Mouse (Mus musculus) kidney, postnatal 25 days (tissue): ENCODE data around the gene Rab19.
"Not testable (repeated sequence)": the region's sequence is repeated elsewhere in the genome, so short reads cannot be mapped to it uniquely, and the experiment has no call there.

Source experiments
- DNase-seq, 2 experiments: peaks; one replicate each; pipeline ENCODE4 v3.0.0; 2021; ENCODE audit warnings: mixed read lengths in 2 of 2

The Rab19 gene

DNA sequence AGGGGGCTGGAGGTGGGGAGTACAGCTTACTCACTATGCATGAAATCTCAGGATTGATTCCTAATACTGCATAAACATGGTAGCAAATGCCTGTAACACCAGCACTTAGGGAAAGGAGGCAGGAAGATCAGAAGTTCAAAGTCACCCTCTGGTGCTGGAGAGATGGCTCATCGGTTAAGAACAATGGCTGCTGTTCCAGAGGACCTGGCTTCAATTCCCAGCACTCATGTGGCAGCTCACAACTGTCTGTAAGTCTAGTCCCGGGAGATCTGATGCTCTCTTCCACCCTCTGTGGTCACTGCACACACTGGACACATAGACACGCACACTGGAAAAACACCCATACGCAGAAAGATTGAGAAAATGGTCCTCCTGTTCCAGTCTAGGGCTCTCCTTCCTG lies 52.2 kb downstream of the Rab19 start:
- DNase-seq = no peak

DNA sequence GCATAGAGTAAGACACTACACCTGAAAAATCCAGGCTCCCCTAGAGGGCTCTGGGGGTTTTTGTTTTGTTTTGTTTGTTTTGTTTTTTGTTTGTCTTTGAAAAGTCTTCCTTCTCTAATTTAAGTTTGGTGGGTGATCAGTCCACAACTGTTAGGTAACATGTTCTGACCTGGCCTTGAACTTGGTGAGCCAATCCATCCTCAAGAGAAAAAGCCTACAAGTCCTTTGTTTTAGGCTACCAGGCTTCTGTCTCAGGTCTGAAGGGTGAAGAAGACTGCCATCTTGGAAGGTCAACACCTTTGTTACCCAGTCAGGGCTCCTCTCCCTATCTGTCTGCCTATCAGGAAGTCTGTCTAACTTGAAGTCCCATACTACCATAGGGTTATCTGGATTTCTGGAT lies 52.7 kb downstream of the Rab19 start:
- DNase-seq = no peak

DNA sequence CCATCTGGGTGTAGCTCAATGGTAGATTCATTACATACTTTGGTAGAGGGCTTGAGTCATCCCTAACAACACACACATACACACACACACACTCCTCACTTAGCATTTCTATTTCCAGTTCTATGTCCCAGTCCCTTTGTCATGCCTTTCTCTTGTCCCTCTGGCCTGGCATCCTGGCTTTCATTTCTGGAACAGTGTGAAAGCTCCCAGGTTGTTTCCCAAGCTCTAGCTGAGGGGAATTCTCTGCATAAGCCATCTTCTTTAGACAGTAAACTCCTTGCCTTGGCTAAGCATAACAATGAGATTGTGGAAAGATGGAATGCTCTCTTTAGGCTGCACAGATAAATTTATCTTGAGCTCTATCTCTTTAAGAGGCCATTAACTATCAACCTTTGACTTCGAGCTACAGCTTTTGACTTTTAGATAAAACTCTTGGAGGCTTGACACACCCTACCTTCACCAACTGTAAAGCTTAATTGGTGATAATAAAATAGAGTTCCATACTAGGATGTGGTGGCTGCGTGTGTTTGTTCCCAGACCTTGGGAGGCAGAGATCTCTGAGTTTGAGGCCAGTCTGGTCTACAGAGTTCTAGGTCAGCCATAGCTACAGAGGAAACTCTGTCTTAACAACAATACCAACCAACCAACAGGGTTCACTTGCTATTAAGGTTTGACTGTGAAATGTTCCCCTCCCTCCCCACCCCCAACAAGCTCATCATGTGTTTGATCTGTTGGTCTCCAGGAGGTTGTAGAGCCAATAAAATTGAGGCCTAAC lies 53.3 kb downstream of the Rab19 start:
- DNase-seq = no peak

DNA sequence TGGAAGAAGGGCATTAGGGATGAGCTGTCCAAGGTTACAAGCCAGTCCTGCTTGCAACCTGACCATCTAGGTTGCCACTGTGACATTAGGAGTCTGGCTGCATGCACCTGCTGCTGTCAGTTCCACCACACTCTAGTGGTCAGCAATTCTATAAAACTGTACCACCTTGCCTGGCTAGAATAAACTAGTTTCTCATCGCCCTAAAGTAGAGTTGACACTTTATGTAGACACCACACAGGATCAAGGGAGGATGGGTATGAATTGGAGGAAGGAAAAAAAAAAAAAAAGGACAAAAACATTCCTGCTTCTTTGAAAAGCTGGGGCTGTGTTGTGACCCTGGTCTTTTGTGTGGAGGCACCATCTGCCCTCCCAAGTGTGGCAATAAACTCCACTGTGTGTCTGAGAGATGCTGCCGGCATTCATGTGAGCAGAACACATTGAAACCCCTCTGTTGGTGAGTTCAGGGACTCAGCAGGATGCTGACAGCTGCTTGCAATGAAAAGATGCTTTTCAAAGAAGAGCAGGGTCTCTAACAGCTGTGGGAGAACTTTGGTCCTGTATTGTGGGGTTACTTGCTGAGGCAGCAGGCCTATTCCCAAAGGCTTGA lies 54.0 kb downstream of the Rab19 start:
- no peak for DNase-seq

DNA sequence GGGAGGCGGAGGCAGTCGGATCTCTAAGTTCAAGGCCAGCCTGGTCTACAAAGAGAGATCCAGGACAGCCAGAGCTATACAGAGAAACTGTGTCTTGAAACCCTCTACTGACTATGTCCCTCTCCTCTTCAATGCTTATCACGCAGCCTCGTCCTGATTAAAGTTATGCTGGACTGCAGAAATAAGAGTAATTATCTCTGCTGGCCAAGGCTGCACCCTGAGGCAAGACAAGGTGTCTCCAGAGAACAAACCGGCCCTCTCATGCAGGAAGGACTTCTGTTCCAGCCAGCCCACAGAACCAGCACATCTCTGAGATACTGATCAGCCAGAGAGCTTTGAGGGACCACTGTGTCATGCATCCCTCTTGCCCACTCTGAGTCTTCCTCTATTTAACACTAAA lies 54.9 kb downstream of the Rab19 start:
- DNase-seq = no peak

DNA sequence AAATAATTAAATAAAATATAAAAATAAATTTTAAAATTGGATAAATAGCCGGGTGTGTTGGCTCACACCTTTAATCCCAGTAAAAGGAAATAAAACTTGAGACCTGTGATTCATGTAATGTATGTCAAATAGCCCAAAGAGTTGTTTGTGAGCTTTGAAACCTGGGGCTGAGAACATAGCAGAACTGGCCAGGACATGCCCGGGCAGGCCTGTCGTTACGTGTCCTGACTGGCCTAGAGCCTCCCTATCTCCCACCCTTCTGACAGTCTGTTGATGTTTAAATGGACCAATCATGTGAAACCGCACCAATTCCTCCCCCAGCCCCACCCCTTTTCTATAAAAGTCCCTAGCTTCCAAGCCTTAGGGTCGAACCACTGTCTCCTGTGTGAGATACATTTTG lies 56.5 kb downstream of the Rab19 start:
- not testable (repeated sequence) for DNase-seq
